Mouse (Mus musculus): Measurements from ENCODE around the gene Mns1. TPM values are rescaled to one million over a fixed set of nuclear protein-coding genes. Genes with fewer than 3 reads are reported as not detected.
A peak's percentile ranks its signal among the peaks of the same experiment; 100 is the strongest.
"Not testable (repeated sequence)": the region's sequence is repeated elsewhere in the genome, so short reads cannot be mapped to it uniquely, and the experiment has no call there.

Mns1 gene
- polyA plus RNA-seq, 1 experiment from 2014 or later = 51.7 TPM

GRCm38 (mm10) chr9:72440948-72441926 lies 3.4 kb downstream of the Mns1 start:
- Histone ChIP-seq H3K4me2 (ENCODE audit: low read depth, low read length, severe bottlenecking) (no peak overlapping the region), H3K4me1 (replicated peaks; ENCODE audit: control insufficient read depth, insufficient read depth, low read length) (peaks cover 4% of the 10 kb centered on the region; the same call in 1 of the 2 replicates), H3K9me3 (ENCODE audit: control insufficient read depth, low read length) (no peaks in the 10 kb centered on the region), H3K27me3 (ENCODE audit: control insufficient read depth, insufficient read depth, low read length) (no peaks in the 10 kb centered on the region), H3K27ac (ENCODE audit: low read depth, low read length) (no peak overlapping the region), H3K9ac (ENCODE audit: low read length) (no peak overlapping the region), H3K36me3 (ENCODE audit: control insufficient read depth, insufficient read depth, low read length) (no peaks in the 10 kb centered on the region; the same call in 1 of the 2 replicates), H3K4me3 (ENCODE audit: low read depth, low read length) (no peak overlapping the region)
- WGBS = 82% methylated on average over 8 of the region's 8 CpGs
- no peak for DNase-seq (ENCODE audit: low spot score)
- no peak for ATAC-seq (replicated peaks; ENCODE audit: low FRiP score)

- H3K27ac ChIP-seq (ENCODE audit: low read depth, low read length) = no peak overlapping the region
- no peaks in the 10 kb centered on the region for H3K27me3 ChIP-seq (ENCODE audit: control insufficient read depth, insufficient read depth, low read length)
- peaks cover 4% of the 10 kb centered on the region; the same call in 1 of the 2 replicates for H3K4me1 ChIP-seq (replicated peaks; ENCODE audit: control insufficient read depth, insufficient read depth, low read length)
- H3K36me3 ChIP-seq (ENCODE audit: control insufficient read depth, insufficient read depth, low read length) = peaks cover 3% of the 10 kb centered on the region; the same call in 1 of the 2 replicates
- 92% methylated on average over 10 of the region's 10 CpGs for WGBS
- no peaks in the 10 kb centered on the region for H3K9me3 ChIP-seq (ENCODE audit: control insufficient read depth, low read length)
- no peak overlapping the region for H3K4me2 ChIP-seq (ENCODE audit: low read depth, low read length, severe bottlenecking)
- H3K4me3 ChIP-seq (ENCODE audit: low read depth, low read length) = no peak overlapping the region
- H3K9ac ChIP-seq (ENCODE audit: low read length) = no peak overlapping the region
- DNase-seq (ENCODE audit: low spot score) (no peak), ATAC-seq (replicated peaks; ENCODE audit: low FRiP score) (no peak)
These were observed 4.3 kb downstream of the Mns1 start for GRCm38 (mm10) chr9:72441927-72442715.

- Histone ChIP-seq H3K4me1 (replicated peaks; ENCODE audit: control insufficient read depth, insufficient read depth, low read length) (no peaks in the 10 kb centered on the region), H3K4me3 (ENCODE audit: low read depth, low read length) (no peak overlapping the region), H3K27me3 (ENCODE audit: control insufficient read depth, insufficient read depth, low read length) (no peaks in the 10 kb centered on the region), H3K4me2 (ENCODE audit: low read depth, low read length, severe bottlenecking) (no peak overlapping the region), H3K9me3 (ENCODE audit: control insufficient read depth, low read length) (no peaks in the 10 kb centered on the region), H3K36me3 (ENCODE audit: control insufficient read depth, insufficient read depth, low read length) (peaks cover 5% of the 10 kb centered on the region; the same call in 1 of the 2 replicates), H3K27ac (ENCODE audit: low read depth, low read length) (no peak overlapping the region), H3K9ac (ENCODE audit: low read length) (no peak overlapping the region)
- DNase-seq (ENCODE audit: low spot score) = peak; percentile 73
- WGBS = 58% methylated on average over 8 of the region's 8 CpGs
- ATAC-seq (replicated peaks; ENCODE audit: low FRiP score) = no peak
These were observed 10.2 kb downstream of the Mns1 start for GRCm38 (mm10) chr9:72448026-72448425.

GRCm38 (mm10) chr9:72449367-72449766 lies 11.6 kb downstream of the Mns1 start:
- H3K9me3 ChIP-seq (ENCODE audit: control insufficient read depth, low read length) = no peaks in the 10 kb centered on the region
- DNase-seq (ENCODE audit: low spot score) (no peak), ATAC-seq (replicated peaks; ENCODE audit: low FRiP score) (no peak)
- H3K36me3 ChIP-seq (ENCODE audit: control insufficient read depth, insufficient read depth, low read length) = peaks cover 5% of the 10 kb centered on the region; the same call in 1 of the 2 replicates
- no peak overlapping the region for H3K4me2 ChIP-seq (ENCODE audit: low read depth, low read length, severe bottlenecking)
- no peaks in the 10 kb centered on the region for H3K27me3 ChIP-seq (ENCODE audit: control insufficient read depth, insufficient read depth, low read length)
- no peak overlapping the region for H3K9ac ChIP-seq (ENCODE audit: low read length)
- H3K27ac ChIP-seq (ENCODE audit: low read depth, low read length) = no peak overlapping the region
- H3K4me1 ChIP-seq (replicated peaks; ENCODE audit: control insufficient read depth, insufficient read depth, low read length) = no peaks in the 10 kb centered on the region
- no peak overlapping the region for H3K4me3 ChIP-seq (ENCODE audit: low read depth, low read length)
- 93% methylated on average over 7 of the region's 7 CpGs for WGBS

GRCm38 (mm10) chr9:72449841-72450240 lies 12.0 kb downstream of the Mns1 start:
- no peaks in the 10 kb centered on the region for H3K27me3 ChIP-seq (ENCODE audit: control insufficient read depth, insufficient read depth, low read length)
- H3K9me3 ChIP-seq (ENCODE audit: control insufficient read depth, low read length) = no peaks in the 10 kb centered on the region
- no peak overlapping the region for H3K27ac ChIP-seq (ENCODE audit: low read depth, low read length)
- H3K9ac ChIP-seq (ENCODE audit: low read length) = no peak overlapping the region
- DNase-seq (ENCODE audit: low spot score) (no peak), ATAC-seq (replicated peaks; ENCODE audit: low FRiP score) (no peak)
- H3K36me3 ChIP-seq (ENCODE audit: control insufficient read depth, insufficient read depth, low read length) = peaks cover 5% of the 10 kb centered on the region; the same call in 1 of the 2 replicates
- WGBS = 92% methylated on average over 2 of the region's 2 CpGs
- H3K4me2 ChIP-seq (ENCODE audit: low read depth, low read length, severe bottlenecking) = no peak overlapping the region
- no peaks in the 10 kb centered on the region for H3K4me1 ChIP-seq (replicated peaks; ENCODE audit: control insufficient read depth, insufficient read depth, low read length)
- H3K4me3 ChIP-seq (ENCODE audit: low read depth, low read length) = no peak overlapping the region

GRCm38 (mm10) chr9:72450363-72450762 lies 12.6 kb downstream of the Mns1 start:
- Histone ChIP-seq H3K27ac (ENCODE audit: low read depth, low read length) (no peak overlapping the region), H3K4me3 (ENCODE audit: low read depth, low read length) (no peak overlapping the region), H3K4me1 (replicated peaks; ENCODE audit: control insufficient read depth, insufficient read depth, low read length) (no peaks in the 10 kb centered on the region), H3K4me2 (ENCODE audit: low read depth, low read length, severe bottlenecking) (no peak overlapping the region), H3K27me3 (ENCODE audit: control insufficient read depth, insufficient read depth, low read length) (no peaks in the 10 kb centered on the region), H3K9ac (ENCODE audit: low read length) (no peak overlapping the region), H3K9me3 (ENCODE audit: control insufficient read depth, low read length) (no peaks in the 10 kb centered on the region), H3K36me3 (ENCODE audit: control insufficient read depth, insufficient read depth, low read length) (peaks cover 5% of the 10 kb centered on the region; the same call in 1 of the 2 replicates)
- no peak for DNase-seq (ENCODE audit: low spot score)
- no peak for ATAC-seq (replicated peaks; ENCODE audit: low FRiP score)
- WGBS = 100% methylated on average over 1 of the region's 1 CpGs

GRCm38 (mm10) chr9:72451111-72451510 lies 13.3 kb downstream of the Mns1 start:
- H3K9ac ChIP-seq (ENCODE audit: low read length) = no peak overlapping the region
- peaks cover 5% of the 10 kb centered on the region; the same call in 1 of the 2 replicates for H3K36me3 ChIP-seq (ENCODE audit: control insufficient read depth, insufficient read depth, low read length)
- H3K27me3 ChIP-seq (ENCODE audit: control insufficient read depth, insufficient read depth, low read length) = no peaks in the 10 kb centered on the region
- no peak overlapping the region for H3K4me2 ChIP-seq (ENCODE audit: low read depth, low read length, severe bottlenecking)
- H3K4me3 ChIP-seq (ENCODE audit: low read depth, low read length) = no peak overlapping the region
- H3K27ac ChIP-seq (ENCODE audit: low read depth, low read length) = no peak overlapping the region
- no peaks in the 10 kb centered on the region for H3K9me3 ChIP-seq (ENCODE audit: control insufficient read depth, low read length)
- WGBS = 88% methylated on average over 6 of the region's 6 CpGs
- no peak for ATAC-seq (replicated peaks; ENCODE audit: low FRiP score)
- no peaks in the 10 kb centered on the region for H3K4me1 ChIP-seq (replicated peaks; ENCODE audit: control insufficient read depth, insufficient read depth, low read length)
- DNase-seq (ENCODE audit: low spot score) = no peak

- not testable (repeated sequence) for H3K27me3 ChIP-seq (ENCODE audit: control insufficient read depth, insufficient read depth, low read length); H3K4me3 ChIP-seq (ENCODE audit: low read depth, low read length); H3K9ac ChIP-seq (ENCODE audit: low read length); ATAC-seq (replicated peaks; ENCODE audit: low FRiP score); H3K9me3 ChIP-seq (ENCODE audit: control insufficient read depth, low read length); H3K4me2 ChIP-seq (ENCODE audit: low read depth, low read length, severe bottlenecking); DNase-seq (ENCODE audit: low spot score); H3K4me1 ChIP-seq (replicated peaks; ENCODE audit: control insufficient read depth, insufficient read depth, low read length); H3K27ac ChIP-seq (ENCODE audit: low read depth, low read length); H3K36me3 ChIP-seq (ENCODE audit: control insufficient read depth, insufficient read depth, low read length)
These were observed 16.5 kb downstream of the Mns1 start for GRCm38 (mm10) chr9:72454281-72454680.

Measured in forebrain, embryonic 11.5 days (tissue).